Mouse (Mus musculus) MEL (cell line): ENCODE results near the gene Cdc42.

Source experiments
- CTCF ChIP-seq, 3 experiments: IDR thresholded peaks in 2 of 3; conservative IDR thresholded peaks in 1 of 3; 2 replicates each; pipeline ENCODE4 v1.5.1; 2011 to 2012; ENCODE audit warnings: low read length in 3 of 3, low read depth in 2 of 3, mild to moderate bottlenecking in 2 of 3, improper control_type of control experiment in 1 of 3, inconsistent platforms in 1 of 3, mixed read lengths in 1 of 3, moderate library complexity in 1 of 3; ENCODE audit not compliant: control insufficient read depth in 1 of 3, insufficient read depth in 1 of 3, poor library complexity in 1 of 3, severe bottlenecking in 1 of 3
- EP300 ChIP-seq, 2 experiments: IDR thresholded peaks; 2 replicates each; pipeline ENCODE4 v1.6.1; 2011; ENCODE audit warnings: improper control_type of control experiment in 2 of 2, low read length in 2 of 2, low read depth in 1 of 2, mild to moderate bottlenecking in 1 of 2
- MYB ChIP-seq: IDR thresholded peaks from 2 replicates; pipeline ENCODE4 v1.6.1; 2011; ENCODE audit warnings: mild to moderate bottlenecking, low read depth, low read length, improper control_type of control experiment
- RCOR1 ChIP-seq: IDR thresholded peaks from 2 replicates; pipeline ENCODE4 v1.6.1; 2012; ENCODE audit warnings: low read depth, mild to moderate bottlenecking, inconsistent platforms, low read length, improper control_type of control experiment
- SMC3 ChIP-seq: IDR thresholded peaks from 2 replicates; pipeline ENCODE4 v1.6.1; 2011; ENCODE audit warnings: low read depth, low read length, improper control_type of control experiment

DNA sequence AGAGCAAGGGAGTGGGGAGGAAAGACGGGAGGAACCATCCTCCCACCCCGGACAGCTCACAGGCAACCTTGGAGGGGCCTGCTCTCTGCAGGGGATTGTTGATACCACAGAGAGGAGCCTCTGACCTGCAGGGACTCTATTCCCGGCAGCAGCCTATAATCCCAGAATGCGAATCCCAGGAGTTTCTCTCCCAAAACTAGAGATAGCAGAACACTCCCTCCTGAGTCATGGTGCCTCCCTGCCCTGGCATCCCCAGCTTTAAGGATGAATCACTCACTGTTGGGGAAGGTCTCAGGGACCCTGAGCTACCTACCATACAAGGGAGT, 74.2 kb downstream of the Cdc42 start:
- TF ChIP-seq CTCF (IDR thresholded peaks at IDR 0.05 in 2 of 3, conservative IDR thresholded peaks at IDR 0.05 in 1 of 3; ENCODE audit: control insufficient read depth in 1 of 3, insufficient read depth in 1 of 3, low read depth in 2 of 3, low read length in 3 of 3, poor library complexity in 1 of 3, severe bottlenecking in 1 of 3) (no peak), SMC3 (no peak), RCOR1 (no peak), MYB (no peak), EP300 (IDR thresholded peaks at IDR 0.05; ENCODE audit: low read depth in 1 of 2, low read length in 2 of 2) (no peak)
